Mouse (Mus musculus): ENCODE data around the gene Glmp. TPM values are rescaled to one million over a fixed set of nuclear protein-coding genes. Genes with fewer than 3 reads are reported as not detected.
"Not testable (repeated sequence)": the region's sequence is repeated elsewhere in the genome, so short reads cannot be mapped to it uniquely, and the experiment has no call there.

Gene Glmp
- polyA plus RNA-seq (2012; rRNA removed): 255 and 271 TPM in 2 replicates

DNA sequence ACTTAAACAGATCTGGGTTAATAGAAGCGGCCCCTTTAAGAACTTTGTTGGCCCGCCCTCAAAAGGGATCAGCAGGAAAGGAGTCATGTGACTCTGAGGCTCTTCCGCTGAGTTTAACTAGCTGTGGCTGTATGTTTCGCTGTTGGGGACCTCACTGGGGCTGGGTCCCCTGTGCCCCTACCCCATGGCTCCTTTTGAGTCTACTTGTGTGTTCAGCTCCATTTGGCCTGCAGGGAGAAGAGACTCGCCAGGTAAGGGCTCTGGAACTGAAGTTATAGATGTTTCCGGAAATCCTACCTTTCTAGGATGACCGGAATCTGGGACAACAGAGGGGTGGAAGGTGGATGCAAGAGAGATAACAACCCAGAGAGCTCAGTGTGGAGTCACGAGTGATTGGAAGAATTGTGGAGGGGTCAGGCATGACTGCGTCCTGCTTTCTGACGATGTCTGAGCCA, at the start of gene Glmp:
Gene Glmp, plus strand, starts transcription at position 73 of the 455 bp plus-strand sequence.
- DNase-seq (ENCODE audit: low read depth): peak; percentile 50

- DNase-seq (ENCODE audit: low read depth): no peak
These were observed 48.7 kb upstream of the Glmp start for GRCm38 (mm10) chr3:88276121-88276520.

DNA sequence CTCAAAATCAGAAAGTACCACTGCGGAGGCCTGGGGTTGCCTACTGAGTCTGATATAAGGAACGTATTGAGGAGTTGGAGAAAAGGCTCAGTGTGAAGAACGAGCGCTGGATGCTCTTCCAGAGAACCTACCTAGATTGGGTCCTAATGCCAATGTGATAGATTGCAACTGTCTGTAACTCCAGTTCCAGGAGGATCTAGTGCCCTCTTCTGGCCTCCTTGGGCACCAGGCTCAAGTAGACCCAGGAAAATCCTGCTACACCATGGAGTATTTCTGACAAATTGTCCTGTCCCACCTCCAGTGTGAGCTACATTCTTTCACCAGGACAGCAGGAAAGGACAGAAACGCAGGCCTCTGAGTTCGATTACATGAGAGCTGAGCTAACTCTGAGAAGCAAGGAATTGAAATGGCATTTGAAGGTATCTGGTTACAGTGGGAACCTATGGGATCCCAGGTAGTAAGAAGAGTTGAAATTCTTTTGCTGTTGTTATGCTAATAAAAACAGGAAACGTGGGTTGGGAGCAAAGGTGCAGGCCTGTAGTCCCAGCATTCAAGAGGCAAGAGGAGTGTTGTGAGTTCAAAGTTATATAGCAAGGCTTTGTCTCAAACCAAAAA, 48.2 kb upstream of the Glmp start:
- no peak for DNase-seq (ENCODE audit: low read depth)

- no peak for DNase-seq (ENCODE audit: low read depth)
These were observed 44.8 kb upstream of the Glmp start for GRCm38 (mm10) chr3:88280035-88280434.

- DNase-seq (ENCODE audit: low read depth): not testable (repeated sequence)
These were observed 43.5 kb upstream of the Glmp start for GRCm38 (mm10) chr3:88281141-88281916.

GRCm38 (mm10) chr3:88284815-88285564, 39.8 kb upstream of the Glmp start:
- DNase-seq (ENCODE audit: low read depth): not testable (repeated sequence)

GRCm38 (mm10) chr3:88285565-88285895, 39.3 kb upstream of the Glmp start:
- not testable (repeated sequence) for DNase-seq (ENCODE audit: low read depth)

GRCm38 (mm10) chr3:88287110-88287509, 37.7 kb upstream of the Glmp start, which contains the start of gene Gm38392:
Gene Gm38392 (minus strand): TSS chr3:88287210.
- no peak for DNase-seq (ENCODE audit: low read depth)

GRCm38 (mm10) chr3:88288133-88288713, 36.6 kb upstream of the Glmp start:
- not testable (repeated sequence) for DNase-seq (ENCODE audit: low read depth)

DNA sequence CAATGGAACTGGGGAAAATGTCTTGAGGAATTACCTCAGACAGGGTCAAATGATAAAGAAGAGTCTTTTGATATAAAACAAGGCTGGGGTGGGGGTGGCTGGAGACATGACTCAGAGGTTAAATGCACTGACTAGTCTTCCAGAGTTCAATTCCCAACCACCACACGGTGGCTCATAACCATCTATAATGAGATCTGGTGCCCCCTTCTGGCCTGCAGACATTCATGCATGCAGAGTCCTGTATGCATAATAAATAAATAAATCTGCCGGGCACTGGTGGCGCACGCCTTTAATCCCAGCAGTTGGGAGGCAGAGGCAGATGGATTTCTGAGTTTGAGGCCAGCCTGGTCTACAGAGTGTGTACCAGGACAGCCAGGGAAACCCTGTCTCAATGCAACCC, 32.9 kb upstream of the Glmp start:
- DNase-seq (ENCODE audit: low read depth): no peak

DNA sequence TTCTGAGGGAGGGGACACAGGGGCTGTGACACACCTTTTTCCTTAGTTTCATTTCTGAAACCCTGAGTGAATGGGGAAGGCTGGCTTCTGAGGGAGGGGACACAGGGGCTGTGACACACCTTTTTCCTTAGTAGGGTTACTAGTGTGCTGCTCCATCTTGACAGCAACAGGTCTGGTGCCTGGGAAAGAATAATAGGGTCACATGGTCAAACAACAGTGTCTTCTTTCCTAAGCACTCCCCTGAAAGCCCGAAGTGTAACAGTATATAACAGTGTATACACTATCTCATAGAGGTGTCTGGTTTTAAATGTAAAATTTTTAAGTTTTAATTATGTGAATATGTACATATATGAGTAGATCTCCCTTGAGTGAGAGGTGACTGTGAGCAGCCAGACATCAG, 29.6 kb upstream of the Glmp start:
- DNase-seq (ENCODE audit: low read depth): not testable (repeated sequence)

- DNase-seq (ENCODE audit: low read depth): no peak
These were observed 28.7 kb upstream of the Glmp start for GRCm38 (mm10) chr3:88296110-88296560.

DNA sequence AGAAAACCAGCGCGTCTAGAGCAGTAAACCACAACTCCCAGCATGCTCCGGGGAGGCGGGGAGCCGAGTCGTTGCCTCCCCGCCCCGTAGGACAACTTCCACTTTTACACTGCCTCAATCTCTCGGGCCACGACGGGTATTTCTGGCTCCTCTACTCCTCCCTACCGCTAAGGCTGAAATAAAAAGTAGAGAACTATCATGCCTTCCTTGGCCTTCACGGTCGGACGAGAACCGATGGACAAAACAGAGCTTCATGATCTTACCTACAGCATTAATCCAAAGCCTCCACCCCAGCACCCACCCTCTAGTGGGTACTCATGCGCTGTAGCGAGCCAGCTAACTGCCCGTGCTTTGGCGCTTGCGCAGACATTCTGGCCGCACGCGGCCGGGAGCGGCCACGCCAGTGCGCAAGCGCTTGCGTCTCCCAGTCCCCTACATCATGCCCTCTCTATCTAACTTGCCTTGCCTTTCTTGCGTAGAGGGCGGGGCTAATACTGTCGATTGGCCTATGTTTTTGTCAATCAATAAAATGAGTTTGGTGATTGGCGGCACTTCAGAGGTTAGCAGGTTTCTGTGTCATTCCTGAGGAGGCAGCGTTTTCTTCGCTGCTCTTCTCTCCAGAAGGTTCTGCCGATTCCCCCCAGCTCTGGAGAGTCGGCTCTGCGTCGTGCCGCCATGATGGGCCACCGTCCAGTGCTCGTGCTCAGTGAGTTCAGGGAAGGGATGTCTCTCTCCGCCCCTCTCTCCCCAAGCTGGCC, 28.1 kb upstream of the Glmp start, which contains the start of the genes Tsacc and Cct3:
Gene Tsacc, minus strand, starts transcription at position 439 of the 758 bp plus-strand sequence.
Gene Cct3, plus strand, starts transcription at position 556 of the 758 bp plus-strand sequence.
- DNase-seq (ENCODE audit: low read depth): peak; percentile 96

GRCm38 (mm10) chr3:88297321-88297851, 27.4 kb upstream of the Glmp start:
- peak; percentile 10 for DNase-seq (ENCODE audit: low read depth)

DNA sequence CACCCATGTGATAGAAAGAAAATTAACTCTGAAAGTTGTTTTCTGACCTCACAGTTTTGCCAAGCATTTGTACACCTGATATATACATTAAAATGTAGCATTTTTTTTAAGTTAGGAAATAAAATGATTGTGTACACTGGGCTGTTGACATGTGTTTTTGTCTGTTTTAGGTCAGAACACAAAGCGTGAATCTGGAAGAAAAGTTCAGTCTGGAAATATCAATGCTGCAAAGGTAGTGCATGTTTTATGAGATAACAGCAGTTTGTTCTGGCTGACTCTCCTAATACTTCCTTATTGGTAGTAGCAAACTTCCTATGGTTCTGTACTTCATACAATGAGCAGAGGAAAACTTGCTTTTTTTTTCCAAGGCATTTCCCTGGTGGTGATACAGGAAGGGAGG, 25.7 kb upstream of the Glmp start:
- no peak for DNase-seq (ENCODE audit: low read depth)

- no peak for DNase-seq (ENCODE audit: low read depth)
These were observed 4.1 kb downstream of the Glmp start for GRCm38 (mm10) chr3:88328956-88329355.

DNA sequence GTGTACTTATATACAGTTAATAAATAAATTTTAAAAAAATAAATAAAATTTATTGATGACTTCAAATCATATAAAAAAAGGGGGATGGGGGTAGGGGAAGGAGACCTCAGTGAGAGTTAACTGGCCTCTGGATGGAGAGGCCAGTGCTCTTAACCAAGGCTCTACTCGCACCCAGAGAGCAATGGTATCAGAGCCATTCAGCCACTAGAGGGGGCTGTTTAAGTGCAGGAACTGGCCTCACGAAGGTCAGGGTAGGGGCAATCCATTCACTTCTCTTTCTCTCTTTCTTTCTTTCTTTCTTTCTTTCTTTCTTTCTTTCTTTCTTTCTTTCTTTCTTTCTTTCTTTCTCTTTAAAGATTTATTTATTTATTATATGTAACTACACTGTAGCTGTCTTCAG, 6.5 kb downstream of the Glmp start:
- DNase-seq (ENCODE audit: low read depth): no peak

DNA sequence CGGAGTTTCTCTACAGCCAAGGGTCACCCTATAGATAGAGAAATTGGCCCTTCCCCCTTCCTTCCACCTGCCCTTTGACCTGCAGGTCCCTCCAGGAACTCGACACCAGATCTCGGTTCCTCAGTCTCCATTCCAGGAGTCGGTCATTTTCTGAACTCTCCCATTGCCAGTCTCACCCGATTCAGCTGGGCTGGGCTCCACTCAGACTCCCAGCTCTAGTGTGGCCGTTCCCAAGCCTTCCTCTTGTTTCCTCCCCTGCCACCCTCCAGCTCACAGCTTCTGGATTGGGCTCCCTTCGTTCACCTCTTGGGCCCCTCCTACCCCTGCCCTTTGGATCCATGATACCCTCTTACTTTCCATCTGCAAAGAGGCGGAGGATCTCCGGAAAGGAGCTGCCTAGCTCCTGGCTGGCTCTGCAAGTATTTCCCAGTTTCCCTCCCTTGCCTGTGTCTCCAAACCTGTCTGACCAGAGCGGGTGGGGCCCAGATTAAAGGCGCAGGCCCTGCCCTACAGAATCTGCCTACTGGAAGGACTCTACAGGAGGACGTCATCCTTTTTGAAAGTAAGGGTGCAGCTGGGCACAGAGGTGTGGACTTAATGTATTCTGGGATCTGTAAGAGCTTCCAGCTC, 9.3 kb downstream of the Glmp start:
- peak; percentile 63 for DNase-seq (ENCODE audit: low read depth)

DNA sequence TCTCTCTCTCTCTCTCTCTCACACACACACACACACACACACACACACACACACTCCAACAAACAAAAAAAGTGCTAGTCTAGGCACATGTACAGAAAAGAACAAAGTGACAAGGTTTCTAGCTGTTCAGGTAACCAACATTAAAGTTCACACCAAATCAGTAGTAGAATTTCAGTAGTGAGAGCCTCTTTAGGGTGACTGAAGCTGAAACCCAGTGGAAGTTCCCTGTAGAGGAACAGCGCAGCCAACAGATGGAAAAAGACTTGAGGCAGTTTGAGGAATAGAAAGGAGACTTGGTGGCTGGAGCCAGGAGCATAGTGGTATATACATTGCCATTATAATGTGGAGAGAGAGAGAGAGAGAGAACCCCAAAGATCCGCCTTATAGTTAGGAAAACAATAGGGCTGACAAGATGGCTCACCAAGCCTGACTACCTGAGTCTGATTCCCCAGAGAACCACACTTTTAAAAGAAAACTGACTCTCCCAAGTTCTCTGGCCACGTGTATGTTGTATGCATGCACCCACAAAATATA, 10.1 kb downstream of the Glmp start:
- no peak for DNase-seq (ENCODE audit: low read depth)

DNA sequence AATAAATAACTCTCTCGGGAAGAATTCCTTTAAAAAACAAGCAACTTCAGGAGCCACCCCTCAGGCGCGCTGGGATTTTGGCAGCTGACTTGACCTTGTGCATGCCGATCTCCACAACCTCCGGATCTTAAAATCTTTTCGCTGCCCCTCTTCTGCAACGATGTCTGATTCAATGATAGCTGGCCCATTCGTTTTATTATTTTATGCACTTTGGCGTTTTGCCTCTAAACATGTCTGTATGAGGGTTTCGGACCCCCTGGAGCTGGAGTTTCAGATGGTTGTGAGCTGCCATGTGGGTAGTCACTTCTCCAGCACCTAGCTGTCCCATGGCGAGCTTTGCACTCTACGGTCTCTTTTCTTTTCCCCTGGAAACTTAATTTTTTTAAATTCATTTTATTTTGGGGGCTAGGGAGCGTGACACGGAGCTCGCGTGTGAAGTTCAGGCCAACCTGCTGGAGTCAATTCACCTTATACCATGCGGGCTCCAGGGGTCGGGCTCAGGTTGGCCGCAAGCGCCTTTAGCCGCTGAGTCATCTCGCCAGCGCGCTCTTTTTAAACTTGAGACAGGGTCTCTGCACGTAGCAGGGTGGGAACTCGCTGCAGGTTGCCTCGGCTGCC, 10.7 kb downstream of the Glmp start:
- DNase-seq (ENCODE audit: low read depth): no peak
